Mouse (Mus musculus): Measurements from ENCODE around the gene Gm20388.

DNA sequence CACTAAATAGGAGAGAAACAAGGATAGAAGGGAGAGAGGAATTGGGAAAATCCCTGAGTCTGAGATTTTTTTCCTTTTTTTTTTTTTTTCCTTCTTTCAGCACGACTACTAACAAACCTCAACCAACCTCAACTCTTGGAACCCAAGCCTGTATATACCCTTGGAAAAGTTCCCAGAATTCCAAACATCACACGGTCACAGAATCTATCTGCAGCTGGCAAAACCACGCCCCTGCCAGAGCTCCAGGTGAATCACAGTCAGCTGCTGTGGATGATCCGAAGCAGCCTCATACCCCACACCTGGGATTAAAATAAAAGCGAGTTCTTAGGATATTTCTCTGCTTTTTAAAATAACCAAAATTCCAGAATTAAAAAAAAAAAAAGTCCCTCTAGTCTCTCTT is 2431.7 kb downstream of the Gm20388 start:
- TF ChIP-seq CTCF (IDR thresholded peaks at IDR 0.05; ENCODE audit: low read depth) (no peak), EP300 (IDR thresholded peaks at IDR 0.05; ENCODE audit: low read depth) (no peak)
